Mouse (Mus musculus): ENCODE data around the gene 1700014D04Rik. TPM values are rescaled to one million over a fixed set of nuclear protein-coding genes. Genes with fewer than 3 reads are reported as not detected.
A peak's percentile ranks its signal among the peaks of the same experiment; 100 is the strongest.

Gene 1700014D04Rik
- total and polyA plus RNA-seq, 2 experiments from 2014 or later: 0.35 to 1.8 TPM

DNA sequence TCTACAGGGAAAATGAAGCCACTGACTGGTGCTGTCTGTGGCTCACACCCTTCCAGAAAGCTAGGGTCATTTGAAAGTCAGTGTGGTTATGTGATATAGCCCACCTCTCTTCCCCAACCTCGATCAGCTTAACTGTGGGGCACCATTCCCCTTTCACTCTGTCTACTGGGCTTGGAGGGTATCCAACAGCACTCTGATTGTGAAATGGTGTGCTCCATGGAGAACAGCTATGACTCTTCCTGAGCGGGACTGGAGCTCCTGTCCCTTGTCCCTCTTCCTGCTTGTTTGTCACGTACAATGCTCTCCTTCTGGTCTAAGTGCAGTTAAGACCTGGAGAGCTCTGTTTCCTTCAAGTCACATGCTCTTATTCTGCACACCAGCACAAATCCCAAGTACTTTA, 28.6 kb upstream of the 1700014D04Rik start:
- peaks cover 44% of the 10 kb centered on the region for H3K36me3 ChIP-seq (ENCODE audit: insufficient read depth, low read length)
- WGBS: 82% methylated on average over 3 of the region's 3 CpGs
- no peak overlapping the region for H3K27ac ChIP-seq (ENCODE audit: low read depth, low read length)
- H3K4me3 ChIP-seq (ENCODE audit: low read depth, low read length): no peak overlapping the region
- H3K4me2 ChIP-seq (ENCODE audit: low read depth, low read length, poor library complexity, severe bottlenecking): no peak overlapping the region
- H3K9ac ChIP-seq (replicated peaks; ENCODE audit: low read length, poor library complexity, severe bottlenecking): no peak overlapping the region
- ATAC-seq (ENCODE audit: low FRiP score): no peak
- H3K9me3 ChIP-seq (ENCODE audit: low read length): no peaks in the 10 kb centered on the region
- no peaks in the 10 kb centered on the region for H3K4me1 ChIP-seq (ENCODE audit: insufficient read depth, low read length)
- no peaks in the 10 kb centered on the region for H3K27me3 ChIP-seq (ENCODE audit: insufficient read depth, low read length)
- no peak for DNase-seq (ENCODE audit: low spot score)
- TF ChIP-seq CTCF (IDR thresholded peaks at IDR 0.05): no peak

DNA sequence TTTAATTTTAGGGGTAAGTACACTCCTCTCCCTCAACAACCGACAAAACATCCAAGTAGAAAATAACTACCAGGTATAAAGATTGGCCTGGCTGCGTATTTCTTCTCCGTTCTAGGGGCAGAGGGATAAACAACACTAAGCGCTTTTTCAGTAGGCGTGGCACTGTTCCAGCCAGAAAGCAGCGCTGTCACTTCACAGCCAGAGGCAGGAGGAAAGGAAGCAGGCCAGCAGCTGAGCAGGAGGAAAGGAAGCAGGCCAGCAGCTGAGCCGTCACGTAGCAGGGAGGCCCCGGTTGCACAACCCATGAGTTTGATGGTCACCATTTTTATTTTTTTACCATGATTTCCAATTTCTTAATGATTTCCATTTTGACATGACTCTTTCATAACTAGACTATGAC, 24.7 kb upstream of the 1700014D04Rik start:
- no peak overlapping the region for H3K9ac ChIP-seq (replicated peaks; ENCODE audit: low read length, poor library complexity, severe bottlenecking)

DNA sequence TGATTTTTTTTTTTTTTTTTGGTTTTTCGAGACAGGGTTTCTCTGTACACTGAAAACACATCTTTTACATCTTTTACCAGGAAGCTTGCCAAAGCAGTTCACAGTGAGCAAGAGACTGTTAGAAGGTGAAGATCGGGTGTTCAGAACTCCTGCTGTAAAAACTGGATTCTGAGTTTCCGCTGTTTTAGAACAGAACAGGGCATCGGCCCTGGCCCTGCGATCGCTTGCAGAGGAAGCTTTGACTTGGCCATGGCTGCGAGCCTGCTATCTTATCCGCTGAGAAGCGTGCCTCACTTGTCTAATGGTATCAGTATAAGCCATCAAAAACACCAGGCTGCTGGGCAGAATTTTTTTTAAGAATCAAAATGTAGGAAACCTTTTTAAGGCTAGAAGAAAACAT, 24.3 kb upstream of the 1700014D04Rik start:
- DNase-seq (ENCODE audit: low spot score) (no peak), ATAC-seq (ENCODE audit: low FRiP score) (no peak)
- Histone ChIP-seq H3K9me3 (ENCODE audit: low read length) (no peaks in the 10 kb centered on the region), H3K27me3 (ENCODE audit: insufficient read depth, low read length) (no peaks in the 10 kb centered on the region), H3K4me2 (ENCODE audit: low read depth, low read length, poor library complexity, severe bottlenecking) (peak overlapping the region; percentile 68), H3K9ac (replicated peaks; ENCODE audit: low read length, poor library complexity, severe bottlenecking) (no peak overlapping the region; the same call in 1 of the 2 replicates), H3K4me3 (ENCODE audit: low read depth, low read length) (peak overlapping the region; percentile 87), H3K4me1 (ENCODE audit: insufficient read depth, low read length) (peaks cover 3% of the 10 kb centered on the region; the same call in 1 of the 2 replicates), H3K27ac (ENCODE audit: low read depth, low read length) (peak overlapping the region; percentile 97), H3K36me3 (ENCODE audit: insufficient read depth, low read length) (peaks cover 21% of the 10 kb centered on the region)
- no peak for TF ChIP-seq CTCF (IDR thresholded peaks at IDR 0.05)
- WGBS: 65% methylated on average over 9 of the region's 9 CpGs

More for the DNA sequence above, 24.7 kb upstream of the 1700014D04Rik start:
- H3K4me2 ChIP-seq (ENCODE audit: low read depth, low read length, poor library complexity, severe bottlenecking): no peak overlapping the region
- no peak overlapping the region for H3K4me3 ChIP-seq (ENCODE audit: low read depth, low read length)
- H3K36me3 ChIP-seq (ENCODE audit: insufficient read depth, low read length): peaks cover 25% of the 10 kb centered on the region
- H3K9me3 ChIP-seq (ENCODE audit: low read length): no peaks in the 10 kb centered on the region
- peaks cover 3% of the 10 kb centered on the region; the same call in 1 of the 2 replicates for H3K4me1 ChIP-seq (ENCODE audit: insufficient read depth, low read length)
- no peak for ATAC-seq (ENCODE audit: low FRiP score)
- no peak for TF ChIP-seq CTCF (IDR thresholded peaks at IDR 0.05)
- H3K27me3 ChIP-seq (ENCODE audit: insufficient read depth, low read length): no peaks in the 10 kb centered on the region
- WGBS: 49% methylated on average over 9 of the region's 9 CpGs
- peak overlapping the region; percentile 97; the same call in 1 of the 2 replicates for H3K27ac ChIP-seq (ENCODE audit: low read depth, low read length)
- peak; percentile 58 for DNase-seq (ENCODE audit: low spot score)

DNA sequence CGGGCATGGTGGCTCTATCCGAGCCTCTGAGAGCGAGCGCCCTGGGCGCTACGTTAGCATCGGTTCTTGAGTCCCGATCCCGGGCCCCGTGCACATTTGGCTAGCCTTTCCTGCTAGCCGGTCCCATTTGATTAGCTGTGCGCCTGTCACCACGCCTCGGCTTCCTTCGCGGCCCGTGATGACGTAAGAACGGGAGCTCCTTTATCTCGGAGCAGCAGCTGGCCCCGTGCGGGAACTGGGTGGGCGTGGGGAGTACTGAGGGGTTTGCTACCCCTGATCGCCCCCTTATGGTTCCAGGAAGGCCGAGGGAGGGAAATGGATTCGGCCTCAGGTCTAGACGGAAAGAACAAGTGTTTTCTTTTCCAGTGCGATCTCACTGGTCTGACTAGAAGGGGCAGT, 23.6 kb upstream of the 1700014D04Rik start:
- H3K27ac ChIP-seq (ENCODE audit: low read depth, low read length): peak overlapping the region; percentile 97
- H3K4me3 ChIP-seq (ENCODE audit: low read depth, low read length): peak overlapping the region; percentile 87
- no peaks in the 10 kb centered on the region for H3K27me3 ChIP-seq (ENCODE audit: insufficient read depth, low read length)
- peak; percentile 68 for TF ChIP-seq CTCF (IDR thresholded peaks at IDR 0.05)
- 0% methylated on average over 28 of the region's 28 CpGs for WGBS
- DNase-seq (ENCODE audit: low spot score) (peak; percentile 93), ATAC-seq (ENCODE audit: low FRiP score) (peak; percentile 87)
- peak overlapping the region; percentile 68 for H3K4me2 ChIP-seq (ENCODE audit: low read depth, low read length, poor library complexity, severe bottlenecking)
- H3K36me3 ChIP-seq (ENCODE audit: insufficient read depth, low read length): peaks cover 19% of the 10 kb centered on the region
- H3K9me3 ChIP-seq (ENCODE audit: low read length): no peaks in the 10 kb centered on the region
- H3K4me1 ChIP-seq (ENCODE audit: insufficient read depth, low read length): peaks cover 3% of the 10 kb centered on the region; the same call in 1 of the 2 replicates
- H3K9ac ChIP-seq (replicated peaks; ENCODE audit: low read length, poor library complexity, severe bottlenecking): peak overlapping the region; percentile 74

DNA sequence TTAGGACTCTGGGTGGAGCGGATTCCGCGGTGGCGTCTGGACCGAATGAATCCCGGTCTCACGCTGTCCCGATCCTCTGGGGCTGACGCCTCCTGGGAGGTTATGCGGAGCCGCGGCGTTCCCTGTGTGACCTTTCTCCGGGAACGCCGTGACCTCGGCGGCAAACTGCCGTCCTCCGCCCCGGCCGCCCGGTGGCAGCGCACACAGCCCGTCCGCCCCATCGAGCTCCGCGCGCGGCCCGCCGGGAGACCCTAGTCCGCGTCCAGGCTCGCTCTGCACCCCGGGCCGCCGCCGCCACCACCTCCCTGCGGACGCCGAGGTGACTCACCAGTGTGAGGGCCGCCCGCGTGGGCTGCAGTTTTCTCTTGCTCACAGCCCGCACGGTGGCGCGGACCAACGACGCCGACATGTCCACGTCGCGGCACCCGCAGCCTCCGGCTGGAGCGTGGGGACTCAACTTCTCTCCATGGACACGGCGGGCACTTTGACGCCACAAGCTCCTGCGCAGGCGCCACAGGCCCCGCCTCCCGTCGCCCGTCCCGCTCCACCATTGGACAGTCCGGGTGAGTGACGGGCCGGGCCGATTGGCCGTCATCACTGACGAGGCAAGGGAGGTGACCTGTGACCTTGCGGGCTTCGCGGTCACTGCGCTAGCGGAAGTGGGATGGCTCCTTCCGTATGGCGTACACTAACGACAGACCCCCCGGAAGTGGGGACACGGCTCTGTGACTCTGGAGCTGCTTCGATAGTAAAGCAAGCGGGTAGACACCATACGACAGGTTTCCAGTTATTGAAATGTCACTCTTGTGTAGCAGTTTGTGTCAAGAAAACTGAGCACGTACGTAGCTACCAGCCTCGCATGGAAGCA, 23.0 kb upstream of the 1700014D04Rik start, which contains the start of gene Isca1:
Gene Isca1, minus strand, starts transcription at position 515 of the 868 bp plus-strand sequence.
- Histone ChIP-seq H3K27ac (ENCODE audit: low read depth, low read length) (peak within 1 kb of the TSS; percentile 97), H3K4me2 (ENCODE audit: low read depth, low read length, poor library complexity, severe bottlenecking) (peak within 1 kb of the TSS; percentile 68), H3K36me3 (ENCODE audit: insufficient read depth, low read length) (peaks cover 14% of the 10 kb centered on the region; the same call in 1 of the 2 replicates), H3K27me3 (ENCODE audit: insufficient read depth, low read length) (no peaks in the 10 kb centered on the region), H3K9me3 (ENCODE audit: low read length) (no peaks in the 10 kb centered on the region), H3K4me3 (ENCODE audit: low read depth, low read length) (peak within 1 kb of the TSS; percentile 87), H3K9ac (replicated peaks; ENCODE audit: low read length, poor library complexity, severe bottlenecking) (peak within 1 kb of the TSS; percentile 86), H3K4me1 (ENCODE audit: insufficient read depth, low read length) (peaks cover 3% of the 10 kb centered on the region; the same call in 1 of the 2 replicates)
- ATAC-seq (ENCODE audit: low FRiP score) (peak; percentile 98), DNase-seq (ENCODE audit: low spot score) (peak; percentile 99)
- TF ChIP-seq CTCF (IDR thresholded peaks at IDR 0.05): no peak
- under 1% methylated on average over 72 of the region's 91 CpGs for WGBS

DNA sequence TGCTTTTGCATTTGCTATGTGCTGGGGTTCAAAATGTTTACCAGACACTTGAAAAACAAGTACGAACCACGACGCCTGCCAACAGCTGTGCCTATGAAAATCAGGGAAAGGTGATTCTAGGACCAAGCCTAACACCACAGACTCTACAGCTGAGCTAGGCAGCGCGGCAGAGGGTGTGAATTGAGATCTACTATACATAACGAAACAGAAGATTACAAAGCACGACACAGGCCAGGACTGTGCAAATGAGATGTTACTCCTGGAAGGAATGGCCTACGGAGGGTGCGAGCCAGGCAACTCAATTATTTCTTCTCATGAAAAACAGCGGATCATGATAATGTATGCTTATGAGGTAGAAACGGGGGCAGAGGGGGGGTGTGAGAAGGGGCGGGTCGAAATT, 22.0 kb upstream of the 1700014D04Rik start:
- no peak for ATAC-seq (ENCODE audit: low FRiP score)
- 37% methylated on average over 13 of the region's 13 CpGs for WGBS
- Histone ChIP-seq H3K27me3 (ENCODE audit: insufficient read depth, low read length) (no peaks in the 10 kb centered on the region), H3K4me2 (ENCODE audit: low read depth, low read length, poor library complexity, severe bottlenecking) (peak overlapping the region; percentile 68), H3K9ac (replicated peaks; ENCODE audit: low read length, poor library complexity, severe bottlenecking) (peak overlapping the region; percentile 86), H3K36me3 (ENCODE audit: insufficient read depth, low read length) (peaks cover 14% of the 10 kb centered on the region; the same call in 1 of the 2 replicates), H3K4me3 (ENCODE audit: low read depth, low read length) (peak overlapping the region; percentile 87), H3K4me1 (ENCODE audit: insufficient read depth, low read length) (peaks cover 3% of the 10 kb centered on the region; the same call in 1 of the 2 replicates), H3K9me3 (ENCODE audit: low read length) (no peaks in the 10 kb centered on the region), H3K27ac (ENCODE audit: low read depth, low read length) (peak overlapping the region; percentile 77; the same call in 1 of the 2 replicates)
- no peak for DNase-seq (ENCODE audit: low spot score)
- no peak for TF ChIP-seq CTCF (IDR thresholded peaks at IDR 0.05)
